Mouse (Mus musculus): ENCODE data around the gene Aktip. TPM values are rescaled to one million over a fixed set of nuclear protein-coding genes. Genes with fewer than 3 reads are reported as not detected.

Aktip gene
- total RNA-seq, 2 experiments from 2014 or later, result 67.4 to 70.3 TPM

DNA sequence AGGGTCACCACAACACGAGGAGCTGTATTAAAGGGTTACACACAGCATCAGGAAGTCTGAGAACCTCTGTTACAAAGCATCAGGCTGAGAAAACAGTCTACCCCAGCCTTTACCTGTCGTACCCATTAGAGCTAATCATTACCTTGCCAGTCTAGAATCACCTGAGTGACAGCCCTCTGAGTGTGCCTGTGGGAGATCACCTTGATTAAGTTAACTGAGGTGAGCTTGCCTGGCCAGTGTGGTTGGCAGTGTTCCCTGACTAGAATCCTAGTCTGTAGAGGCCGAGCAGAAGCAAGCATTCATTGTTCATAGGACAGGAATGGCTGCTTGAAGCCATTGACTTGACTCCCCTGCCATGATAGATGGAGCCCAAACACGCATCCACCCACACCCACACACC lies 58.9 kb downstream of the Aktip start:
- DNase-seq (ENCODE audit: low spot score in 2 of 2), result no peak
- intact Hi-C loops (cut with DNase I), result no loop called here

DNA sequence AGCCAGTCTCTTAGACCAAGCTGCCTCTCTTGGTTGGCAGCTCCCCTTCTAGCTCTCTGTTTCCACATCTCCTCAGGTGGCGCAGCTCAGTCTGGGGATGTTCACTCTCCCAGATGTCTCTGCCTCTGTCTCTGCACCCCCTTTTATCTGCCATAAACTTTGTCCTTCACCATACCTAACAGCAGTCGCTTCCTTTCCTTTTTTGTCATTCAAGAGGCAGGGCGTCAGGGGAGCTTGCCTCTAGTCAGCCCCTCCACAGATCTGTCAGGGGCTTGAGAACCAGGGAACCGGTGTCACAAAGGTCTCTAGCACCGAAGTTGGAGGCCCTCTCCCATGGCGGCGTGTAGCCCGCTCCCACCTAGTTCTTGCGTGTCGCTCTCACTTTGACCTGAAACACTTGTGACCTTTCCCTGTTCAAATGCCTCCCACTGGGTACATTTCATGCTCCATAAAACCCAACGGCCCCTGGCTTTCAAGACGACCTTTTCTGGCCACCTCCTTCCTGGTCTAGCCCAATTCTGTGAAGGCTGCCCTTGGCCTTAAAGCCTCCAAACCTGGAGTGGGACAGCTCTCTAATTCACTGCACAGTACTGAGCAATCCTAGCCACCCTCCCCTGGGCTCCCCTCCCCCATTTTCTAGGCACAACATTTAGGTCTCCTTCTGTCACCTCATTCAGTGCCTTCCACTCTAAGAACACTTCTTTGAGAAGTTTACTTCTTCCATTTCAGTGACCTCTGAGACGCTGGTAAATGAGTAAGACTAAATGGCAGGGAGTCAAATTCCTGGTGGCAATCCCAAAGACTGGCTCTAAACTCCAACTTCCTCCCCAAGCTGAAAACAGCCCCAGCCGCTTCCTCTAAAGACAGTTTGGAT lies 64.2 kb downstream of the Aktip start:
- intact Hi-C loops (cut with DNase I), result no loop called here
- no peak for DNase-seq (ENCODE audit: low spot score in 2 of 2)

DNA sequence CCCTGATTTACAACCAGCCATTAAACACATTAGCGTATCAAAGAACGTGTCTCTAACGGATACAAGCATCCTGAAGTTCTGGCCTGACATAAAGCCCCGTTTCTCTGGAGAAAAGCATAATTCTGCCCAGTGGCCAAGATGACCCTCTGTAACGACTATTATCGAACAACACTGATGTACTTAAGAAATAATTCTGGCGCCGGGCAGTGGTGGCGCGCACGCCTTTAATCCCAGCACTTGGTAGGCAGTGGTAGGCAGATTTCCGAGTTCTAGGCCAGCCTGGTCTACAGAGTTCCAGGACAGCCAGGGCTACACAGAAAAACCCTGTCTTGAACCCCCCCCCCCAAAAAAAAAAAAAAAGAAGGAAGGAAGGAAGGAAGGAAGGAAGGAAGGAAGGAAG lies 65.1 kb downstream of the Aktip start:
- intact Hi-C loops (cut with DNase I), result no loop called here
- DNase-seq (ENCODE audit: low spot score in 2 of 2), result no peak

DNA sequence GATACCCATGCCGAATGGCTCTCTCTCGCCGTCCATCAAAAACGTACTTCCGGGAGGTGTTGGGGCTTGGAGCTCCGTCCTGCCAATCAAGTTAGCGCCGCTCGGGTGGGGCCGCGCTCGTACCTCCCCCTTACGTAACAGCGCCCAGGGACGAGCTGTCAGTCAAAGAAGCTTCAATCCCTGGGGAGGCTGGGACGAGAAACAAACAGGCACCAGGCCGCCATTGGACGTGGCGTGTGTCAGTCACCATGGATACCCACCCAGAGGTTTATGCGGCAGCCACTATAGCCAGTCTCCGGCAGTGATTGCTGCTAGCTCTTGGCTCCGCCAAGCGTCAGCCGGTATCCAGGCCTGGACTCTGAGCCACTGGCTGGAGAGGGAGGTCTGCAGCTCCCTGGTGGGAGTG lies 65.7 kb downstream of the Aktip start:
- peak; percentile 100 for DNase-seq (ENCODE audit: low spot score in 2 of 2)
- intact Hi-C loops (cut with DNase I), result no loop called here

DNA sequence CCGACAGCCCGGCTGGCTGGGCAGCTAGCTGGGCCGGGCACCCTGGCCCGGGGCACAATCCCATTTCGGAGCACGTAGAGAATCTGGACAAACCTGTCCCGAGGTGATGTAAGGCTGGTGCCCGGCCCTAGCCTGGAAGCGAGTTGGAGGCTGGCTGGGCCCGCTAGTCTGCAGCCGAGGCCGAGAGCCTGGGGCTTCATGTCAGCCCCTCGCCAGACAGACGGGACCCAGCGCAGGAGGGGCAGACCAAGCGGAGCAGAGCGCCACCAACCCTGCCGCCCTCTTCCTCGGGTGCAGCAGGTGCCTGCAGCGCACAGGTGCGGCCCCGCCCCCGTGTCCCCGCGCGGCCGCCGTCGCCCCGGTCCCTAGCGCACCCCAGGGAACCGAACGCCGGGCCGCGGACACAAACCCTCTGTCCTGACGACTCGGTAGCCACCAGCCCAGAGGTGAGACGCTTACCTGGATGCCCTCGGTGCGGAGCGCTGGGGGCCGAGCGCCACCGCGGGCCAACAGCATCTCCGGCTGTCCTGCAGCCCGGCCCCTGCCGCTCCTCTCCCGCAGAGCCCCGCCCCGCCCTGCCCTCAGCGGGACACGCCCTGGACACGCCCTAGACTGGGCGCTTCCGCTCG lies 66.2 kb downstream of the Aktip start:
- intact Hi-C loops (cut with DNase I), result no loop called here
- DNase-seq (ENCODE audit: low spot score in 2 of 2), result peak in 1 of 2 experiments; percentile 39

DNA sequence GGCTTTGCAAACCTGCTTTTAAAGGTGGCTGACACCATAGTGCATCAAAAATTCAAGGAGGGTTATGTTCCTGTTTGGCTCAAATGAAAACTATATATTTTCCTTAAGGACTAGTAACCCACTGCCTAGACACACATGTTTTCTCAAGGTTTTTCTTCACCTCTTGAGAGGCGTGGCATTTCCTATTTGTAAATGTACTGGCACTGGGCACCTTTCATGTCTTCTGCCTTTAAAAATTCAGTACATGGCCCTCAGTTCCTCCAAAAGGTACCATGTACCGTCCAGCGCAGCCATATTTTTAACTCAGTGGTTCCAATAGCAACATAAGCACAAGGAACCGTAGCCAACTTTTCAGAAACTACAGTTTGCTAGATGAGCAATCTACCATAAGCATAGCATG lies 67.0 kb downstream of the Aktip start:
- intact Hi-C loops (cut with DNase I), result no loop called here
- no peak for DNase-seq (ENCODE audit: low spot score in 2 of 2)

DNA sequence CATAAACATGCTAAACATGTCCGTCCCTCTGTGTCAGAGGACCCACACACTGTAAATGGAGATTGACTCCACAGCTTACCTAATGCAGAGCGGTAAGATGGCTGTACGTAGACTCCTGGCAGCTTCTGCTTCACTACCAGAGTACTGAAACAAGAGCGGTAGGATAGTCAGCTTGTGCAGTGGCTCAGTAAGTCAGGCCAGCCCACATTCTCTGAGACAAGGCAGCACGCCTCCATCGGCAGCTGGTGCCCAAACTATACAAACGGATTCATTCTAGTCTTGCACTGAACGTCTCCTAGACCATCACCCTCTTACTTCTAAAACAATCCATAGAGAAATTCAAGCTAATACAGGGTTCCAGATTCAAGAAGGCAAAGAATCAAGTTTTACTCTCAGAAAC lies 73.0 kb downstream of the Aktip start:
- intact Hi-C loops (cut with DNase I), result no loop called here
- peak; percentile 55 to 57 for DNase-seq (ENCODE audit: low spot score in 2 of 2)

DNA sequence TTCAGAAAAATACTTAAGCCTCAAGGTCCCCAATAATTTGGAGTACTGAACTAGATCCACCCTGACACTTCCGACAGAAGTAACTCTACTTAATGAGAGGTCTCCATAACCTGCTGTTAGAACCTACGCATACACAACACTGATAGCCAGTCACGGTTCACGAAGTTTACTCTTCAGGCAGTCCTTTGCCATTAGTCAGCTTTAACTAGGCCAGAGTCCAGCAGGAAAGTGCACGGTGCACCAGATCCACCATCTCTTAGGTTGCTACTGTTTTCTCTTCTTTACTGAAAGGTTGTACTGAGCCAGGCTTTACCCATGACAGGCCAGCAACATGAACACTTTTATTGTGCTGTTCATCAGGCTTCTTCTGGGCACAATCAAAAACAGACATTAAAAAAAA lies 75.5 kb downstream of the Aktip start:
- intact Hi-C loops (cut with DNase I), result no loop called here
- no peak for DNase-seq (ENCODE audit: low spot score in 2 of 2)

DNA sequence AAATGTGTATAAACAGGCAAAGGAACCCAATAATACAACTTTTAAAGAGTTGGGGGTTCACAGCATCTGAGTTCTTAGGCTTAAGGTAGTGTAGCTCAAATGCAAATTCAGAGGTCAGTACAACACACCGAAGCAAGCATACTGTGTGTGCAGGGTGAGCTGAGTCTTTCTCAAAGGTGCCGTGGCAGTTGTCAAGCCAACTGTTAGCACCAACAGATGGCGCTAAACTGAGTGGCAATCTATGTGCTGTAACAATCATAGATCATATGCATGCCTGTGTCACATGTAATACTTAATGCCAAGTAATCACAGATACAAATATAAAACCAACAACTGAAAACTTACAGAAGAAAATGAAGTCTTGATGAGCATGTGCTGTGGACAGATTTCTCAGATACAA lies 81.6 kb downstream of the Aktip start:
- no peak for DNase-seq (ENCODE audit: low spot score in 2 of 2)
- intact Hi-C loops (cut with DNase I), result no loop called here

DNA sequence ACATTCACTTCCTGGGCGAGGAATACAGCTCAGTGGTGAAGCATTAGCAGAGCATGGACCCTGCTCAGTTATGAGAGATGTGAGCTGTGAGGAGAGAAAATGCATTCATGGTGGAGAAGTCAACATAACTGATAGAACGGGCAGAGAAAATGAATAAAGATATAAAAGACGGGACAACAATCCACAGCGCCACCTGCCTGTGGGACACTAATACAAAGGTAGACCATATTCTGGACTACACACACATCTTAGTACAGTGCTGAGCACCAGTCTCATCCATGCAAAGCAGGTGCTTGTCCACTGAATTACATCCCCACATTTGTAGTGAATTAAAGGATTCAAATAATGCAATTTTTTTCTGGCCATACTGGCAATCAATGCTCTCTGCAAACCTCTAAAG lies 82.2 kb downstream of the Aktip start:
- intact Hi-C loops (cut with DNase I), result no loop called here
- DNase-seq (ENCODE audit: low spot score in 2 of 2), result no peak

DNA sequence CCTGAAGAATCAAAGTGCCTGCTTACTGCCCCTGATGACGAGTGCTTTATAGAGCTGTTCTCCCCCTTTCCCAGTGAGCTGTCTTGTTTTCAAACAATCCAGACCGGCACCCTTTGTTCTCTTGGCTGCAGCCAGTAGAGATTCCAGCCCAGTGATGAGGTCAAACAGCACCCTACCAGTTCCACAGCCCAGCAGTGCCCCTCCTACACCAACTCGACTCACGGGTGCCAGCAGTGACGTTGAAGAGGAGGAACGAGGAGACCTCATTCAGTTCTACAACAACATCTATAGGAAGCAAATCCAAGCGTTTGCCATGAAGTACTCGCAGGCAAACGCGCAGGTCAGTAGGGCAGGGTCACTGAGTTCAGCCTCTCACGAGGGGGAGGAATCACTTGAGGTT lies 84.9 kb downstream of the Aktip start:
- no peak for DNase-seq (ENCODE audit: low spot score in 2 of 2)
- intact Hi-C loops (cut with DNase I), result no loop called here

DNA sequence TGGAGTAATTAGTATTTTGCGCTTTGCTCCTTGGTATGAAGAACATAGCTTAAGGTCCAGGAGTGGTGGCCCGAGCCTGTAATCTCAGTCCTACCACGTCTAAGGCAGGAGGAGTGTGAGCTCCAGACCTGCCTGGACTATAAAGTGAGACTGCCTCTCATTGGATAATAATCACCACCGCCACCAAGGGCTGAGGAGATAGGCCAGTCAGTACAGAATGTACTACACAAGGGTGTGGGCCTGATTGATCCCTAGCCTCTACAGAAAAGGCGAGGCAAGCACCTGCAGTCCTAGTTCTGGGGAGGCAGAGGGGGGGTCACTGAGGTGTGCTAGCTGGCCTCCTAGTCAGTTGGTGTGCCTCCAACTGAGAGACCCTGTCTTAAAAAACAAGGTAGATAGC lies 85.3 kb downstream of the Aktip start:
- DNase-seq (ENCODE audit: low spot score in 2 of 2), result no peak
- intact Hi-C loops (cut with DNase I), result no loop called here

DNA sequence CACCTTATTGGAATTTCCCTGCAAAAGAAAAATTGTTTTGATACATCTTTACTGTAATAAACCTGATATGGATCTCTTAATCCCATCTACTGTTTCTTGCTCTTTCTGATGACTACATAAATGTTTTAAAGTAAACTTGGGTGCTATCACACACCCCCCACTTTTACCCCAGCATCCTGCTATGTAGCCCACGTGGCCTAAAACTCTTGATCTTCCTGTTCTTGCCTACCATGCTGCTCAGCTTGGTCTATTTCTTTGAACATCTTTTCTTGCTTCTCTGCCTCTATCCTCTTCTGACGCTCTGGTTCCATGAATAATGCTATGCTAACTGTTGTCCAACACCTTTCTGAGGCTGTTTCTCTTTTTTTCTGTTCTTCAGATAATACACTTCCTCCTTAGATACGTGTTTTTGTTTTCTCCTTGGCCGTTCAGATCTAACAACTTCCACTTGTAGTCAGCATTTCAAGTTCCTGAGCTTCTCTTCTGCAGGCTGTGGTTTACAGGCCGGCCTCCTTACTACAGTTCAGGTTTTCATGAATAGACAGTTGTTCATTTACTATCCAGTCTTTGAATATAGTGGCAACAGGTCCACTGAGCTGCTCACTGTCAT lies 87.8 kb downstream of the Aktip start:
- DNase-seq (ENCODE audit: low spot score in 2 of 2), result no peak
- intact Hi-C loops (cut with DNase I), result no loop called here

DNA sequence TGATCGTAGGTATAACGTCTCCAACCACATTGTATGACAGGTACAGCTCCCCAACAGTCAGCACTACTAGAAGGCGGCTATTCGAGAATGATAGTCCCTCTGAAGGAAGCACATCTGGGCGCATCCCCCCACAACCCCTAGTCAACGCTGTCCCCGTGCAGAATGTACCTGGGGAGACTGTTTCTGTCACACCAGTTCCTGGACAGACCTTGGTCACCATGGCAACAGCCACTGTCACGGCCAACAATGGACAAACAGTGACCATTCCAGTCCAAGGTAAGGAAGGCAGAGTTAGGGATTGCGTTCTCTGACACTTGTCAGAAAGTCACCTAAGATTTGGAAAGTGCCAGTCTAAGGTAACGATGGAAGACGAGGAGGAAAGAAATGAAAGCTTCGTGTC lies 93.5 kb downstream of the Aktip start:
- intact Hi-C loops (cut with DNase I), result no loop called here
- DNase-seq (ENCODE audit: low spot score in 2 of 2), result no peak

DNA sequence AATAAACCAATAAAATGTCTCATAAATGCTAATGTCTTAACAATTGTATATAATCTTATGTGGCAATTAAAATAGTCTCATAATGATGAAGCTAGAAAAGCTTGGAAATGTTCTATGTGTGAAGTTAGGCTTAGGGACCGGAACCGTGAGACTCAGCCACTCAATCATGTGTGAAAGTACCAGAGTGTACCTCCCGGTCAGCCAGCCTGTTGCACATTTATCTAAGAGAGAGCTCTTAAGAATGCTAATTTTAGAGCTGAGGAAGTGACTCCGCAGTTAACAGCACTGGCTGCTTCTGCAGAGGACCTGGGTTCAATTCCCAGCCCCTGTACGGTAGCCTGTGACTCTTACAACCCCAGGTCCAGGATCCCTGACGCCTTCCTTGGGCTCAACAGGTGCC lies 101.7 kb downstream of the Aktip start:
- no peak for DNase-seq (ENCODE audit: low spot score in 2 of 2)
- intact Hi-C loops (cut with DNase I), result loop anchor here (10.0 kb wide), 1 partner anchor 63 kb away; no protein-coding TSS in a partner anchor

DNA sequence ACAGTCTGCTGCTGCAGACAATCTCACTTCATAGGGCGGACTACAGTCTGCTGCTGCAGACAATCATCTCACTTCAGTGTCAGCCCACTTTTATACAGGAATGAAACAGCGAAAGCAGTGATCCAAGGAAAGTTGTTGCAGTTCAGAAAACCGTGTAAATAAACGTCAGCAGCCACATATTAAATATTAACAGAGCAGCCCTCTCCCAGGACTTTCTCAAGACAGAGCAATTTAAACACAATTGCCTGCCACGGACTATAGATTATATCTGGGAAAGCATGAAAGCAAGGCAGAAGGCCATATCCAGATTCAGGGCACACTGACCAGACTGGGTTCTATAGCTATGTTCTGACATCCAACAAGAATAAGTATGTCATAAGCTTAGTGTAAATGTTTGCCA lies 105.6 kb downstream of the Aktip start:
- intact Hi-C loops (cut with DNase I), result loop anchor here (10.0 kb wide), 1 partner anchor 59 kb away; no protein-coding TSS in a partner anchor

DNA sequence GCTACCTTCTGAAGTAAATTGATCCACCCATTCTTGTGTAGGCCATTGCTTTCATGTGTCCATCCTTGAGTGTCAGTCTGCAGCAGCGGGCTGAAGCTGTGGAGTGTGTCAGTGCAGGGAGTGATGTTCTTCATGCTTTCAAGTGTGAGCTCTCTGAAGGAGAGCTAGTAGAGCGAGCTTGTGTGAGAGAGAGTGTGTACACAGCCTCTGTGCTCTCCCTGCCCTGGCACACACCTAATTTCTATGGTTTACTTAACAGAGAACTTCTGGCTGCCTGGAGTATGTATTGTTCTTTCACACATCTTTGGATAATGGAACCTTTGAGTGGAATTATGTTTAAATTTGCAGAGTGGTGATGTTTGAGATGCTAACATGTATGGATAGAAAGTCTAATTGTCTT lies 110.2 kb downstream of the Aktip start:
- intact Hi-C loops (cut with DNase I), result no loop called here

More for the DNA sequence above, 105.6 kb downstream of the Aktip start:
- no peak for DNase-seq (ENCODE audit: low spot score in 2 of 2)

DNA sequence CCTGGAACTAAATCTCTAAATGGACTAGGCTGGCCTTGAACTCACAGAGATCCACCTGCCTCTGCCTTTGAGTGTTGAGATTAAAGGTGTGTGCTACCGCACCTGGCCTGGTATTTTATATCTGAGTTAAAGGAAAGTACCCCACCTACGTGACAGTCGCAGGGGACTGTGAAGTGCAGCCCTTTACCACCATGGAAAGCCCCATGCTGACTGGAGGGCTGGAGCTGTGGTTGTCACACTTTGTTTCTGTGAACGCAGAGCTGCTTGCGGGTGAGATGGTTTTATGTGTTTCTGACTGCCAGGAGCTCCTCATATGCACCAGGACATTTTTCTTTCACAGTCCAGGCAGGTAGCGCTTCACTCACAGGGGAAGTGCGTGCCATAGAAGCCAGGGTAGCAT lies 111.3 kb downstream of the Aktip start:
- no peak for DNase-seq (ENCODE audit: low spot score in 2 of 2)
- intact Hi-C loops (cut with DNase I), result no loop called here

More for the DNA sequence above, 110.2 kb downstream of the Aktip start:
- DNase-seq (ENCODE audit: low spot score in 2 of 2), result no peak

DNA sequence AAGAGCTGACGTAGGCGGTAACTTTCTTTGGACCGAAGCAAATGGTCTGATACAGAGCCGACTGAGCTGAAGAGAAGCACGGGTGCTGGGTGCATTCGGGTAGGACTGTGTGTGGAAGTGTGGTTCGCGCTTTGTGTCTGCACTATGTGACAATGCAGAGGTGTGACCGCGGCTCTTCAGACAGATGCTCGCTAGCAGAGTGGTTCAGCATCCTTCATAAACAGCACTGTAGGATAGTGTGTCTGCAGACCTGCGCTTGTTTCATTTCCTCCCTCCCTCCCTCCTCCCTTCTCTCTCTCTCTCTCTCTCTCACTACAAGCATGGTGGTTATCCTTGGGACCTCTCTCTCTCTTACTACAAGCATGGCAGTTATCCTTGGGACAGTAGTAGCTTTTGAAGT lies 117.3 kb downstream of the Aktip start:
- intact Hi-C loops (cut with DNase I), result no loop called here
- no peak for DNase-seq (ENCODE audit: low spot score in 2 of 2)

DNA sequence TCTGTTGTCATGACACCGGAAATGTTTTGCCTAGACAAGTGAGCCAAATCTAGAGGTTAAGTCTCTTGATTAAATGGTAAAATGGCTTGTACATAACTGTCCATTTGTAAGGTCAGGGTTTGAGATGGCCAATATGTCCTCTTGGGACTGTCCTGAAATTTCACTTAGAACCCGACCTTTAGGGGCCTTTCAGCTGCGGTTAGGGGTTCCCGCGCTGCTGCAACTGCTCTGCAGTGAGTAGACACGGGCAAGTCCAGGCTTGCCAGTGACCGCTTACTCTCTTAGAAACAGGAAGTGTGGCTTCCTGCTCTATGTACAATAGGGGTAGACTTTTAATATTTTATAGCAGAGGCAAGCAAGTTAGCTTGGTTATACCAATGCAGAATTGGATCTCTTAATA lies 117.9 kb downstream of the Aktip start:
- intact Hi-C loops (cut with DNase I), result no loop called here
- no peak for DNase-seq (ENCODE audit: low spot score in 2 of 2)

DNA sequence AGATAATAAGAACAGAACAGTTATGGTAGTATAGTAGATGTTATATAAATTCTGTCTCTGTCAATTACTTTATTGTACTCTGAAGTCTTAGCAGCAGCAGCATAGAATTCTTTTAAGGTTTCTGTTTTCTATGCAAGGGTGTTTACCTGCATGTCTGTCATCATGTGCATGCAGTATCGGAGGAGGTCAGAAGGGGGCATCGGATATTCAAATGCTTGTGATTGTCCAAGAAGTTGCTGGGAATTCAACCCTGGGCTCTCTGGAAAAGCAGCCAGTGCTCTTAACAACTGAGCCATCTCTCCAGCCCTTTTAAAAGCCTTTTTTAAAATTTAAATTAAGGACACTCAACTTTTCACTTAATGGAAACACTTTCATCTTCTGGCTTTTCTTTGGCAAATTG lies 120.1 kb downstream of the Aktip start:
- no peak for DNase-seq (ENCODE audit: low spot score in 2 of 2)
- intact Hi-C loops (cut with DNase I), result no loop called here

All from left cerebral cortex, postnatal 14 days (tissue).